Mouse (Mus musculus): ENCODE results near the gene Med15. TPM values are rescaled to one million over a fixed set of nuclear protein-coding genes. Genes with fewer than 3 reads are reported as not detected.

Gene Med15
- polyA plus RNA-seq, 1 experiment from 2014 or later: 40.4 TPM

DNA sequence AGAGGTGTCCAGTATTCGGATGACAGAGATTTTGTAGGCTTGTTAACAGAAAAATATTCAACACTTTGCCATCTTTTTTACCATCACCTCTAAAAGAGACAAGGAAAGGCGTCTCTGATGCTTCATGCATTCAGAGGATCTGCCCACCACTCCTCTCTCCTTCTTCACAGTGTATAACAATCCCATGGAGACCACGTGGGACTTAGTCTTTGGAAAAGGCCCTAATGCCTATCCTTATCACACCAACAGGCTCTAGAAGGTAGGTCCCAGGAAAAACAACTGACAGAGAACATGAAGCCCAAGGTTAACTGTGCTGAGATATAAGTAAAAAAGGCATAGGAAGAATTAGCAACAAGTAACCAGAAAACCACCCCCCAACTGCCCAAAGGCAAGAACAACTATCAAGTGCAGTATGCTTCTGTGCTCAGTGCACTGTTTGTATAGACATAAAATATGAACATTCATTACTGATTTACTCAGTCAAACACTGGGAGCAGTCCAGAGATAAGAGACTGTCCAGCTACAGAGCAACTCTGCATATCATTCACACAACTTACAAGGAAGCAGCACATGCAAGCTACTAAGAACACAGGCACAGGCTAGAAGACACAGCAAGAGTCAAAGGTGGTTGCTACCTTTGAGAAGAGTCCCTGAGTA, 32.2 kb downstream of the Med15 start:
- peaks cover 3% of the 10 kb centered on the region for H3K36me3 ChIP-seq (ENCODE audit: control insufficient read depth, insufficient read depth, low read length)
- H3K4me1 ChIP-seq (ENCODE audit: control insufficient read depth, insufficient read depth, low read length): no peaks in the 10 kb centered on the region
- no peak overlapping the region for H3K27ac ChIP-seq (ENCODE audit: low read depth, low read length)
- H3K4me3 ChIP-seq (ENCODE audit: low read depth, low read length): no peak overlapping the region
- H3K9me3 ChIP-seq (ENCODE audit: control insufficient read depth, low read length): no peaks in the 10 kb centered on the region
- H3K27me3 ChIP-seq (ENCODE audit: control insufficient read depth, insufficient read depth, low read length): no peaks in the 10 kb centered on the region
- ATAC-seq (ENCODE audit: insufficient read depth, low FRiP score, low TSS enrichment) (no peak), DNase-seq (ENCODE audit: low spot score) (no peak)
- no peak overlapping the region for H3K4me2 ChIP-seq (ENCODE audit: low read depth)
- WGBS: 88% methylated on average over 3 of the region's 3 CpGs
- H3K9ac ChIP-seq (ENCODE audit: low read length): no peak overlapping the region

DNA sequence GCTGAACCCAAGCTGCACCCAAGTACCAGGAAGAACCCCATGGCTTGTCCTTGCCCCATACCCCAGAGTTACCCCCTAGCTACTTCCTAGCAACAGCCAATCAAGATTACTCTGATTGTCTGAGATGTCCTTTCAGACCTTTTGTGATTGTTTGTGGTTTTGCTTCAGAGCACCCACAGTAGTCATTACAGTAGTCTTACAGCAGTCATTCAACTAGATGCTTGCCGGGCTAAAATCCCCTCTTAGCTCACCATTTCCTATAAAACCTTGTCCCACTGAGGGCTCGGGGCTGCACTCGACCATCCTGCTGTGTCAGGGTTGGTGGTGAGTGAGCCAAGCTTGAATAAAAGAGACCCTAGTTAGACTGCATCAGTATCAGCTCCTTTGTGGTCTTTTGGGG, 37.8 kb downstream of the Med15 start:
- Histone ChIP-seq H3K9me3 (ENCODE audit: control insufficient read depth, low read length) (no peaks in the 10 kb centered on the region), H3K4me1 (ENCODE audit: control insufficient read depth, insufficient read depth, low read length) (no peaks in the 10 kb centered on the region), H3K27ac (ENCODE audit: low read depth, low read length) (no peak overlapping the region), H3K36me3 (ENCODE audit: control insufficient read depth, insufficient read depth, low read length) (peaks cover 6% of the 10 kb centered on the region), H3K9ac (ENCODE audit: low read length) (no peak overlapping the region), H3K4me3 (ENCODE audit: low read depth, low read length) (no peak overlapping the region), H3K27me3 (ENCODE audit: control insufficient read depth, insufficient read depth, low read length) (no peaks in the 10 kb centered on the region), H3K4me2 (ENCODE audit: low read depth) (no peak overlapping the region)
- ATAC-seq (ENCODE audit: insufficient read depth, low FRiP score, low TSS enrichment): no peak
- 91% methylated on average over 3 of the region's 3 CpGs for WGBS
- DNase-seq (ENCODE audit: low spot score): no peak

DNA sequence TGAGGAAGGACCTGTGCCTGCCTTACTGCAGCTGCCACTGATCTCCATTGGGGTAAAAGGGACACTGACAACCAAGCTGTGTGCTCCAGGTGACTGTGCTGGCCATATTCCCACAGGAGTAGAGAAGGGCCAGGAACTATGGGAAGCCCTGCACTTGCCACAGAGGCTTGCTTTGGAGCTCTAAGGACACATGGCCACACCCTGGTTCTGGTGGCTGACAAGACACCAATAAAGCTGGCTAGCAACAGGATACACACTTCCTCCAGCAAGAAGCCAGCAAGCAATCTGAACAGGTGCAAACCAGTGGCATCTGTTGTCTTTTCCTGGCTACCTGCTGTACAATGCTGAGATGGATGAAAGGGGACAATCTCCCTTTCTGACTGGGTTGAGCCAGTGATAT, 62.8 kb downstream of the Med15 start:
- Histone ChIP-seq H3K4me1 (ENCODE audit: control insufficient read depth, insufficient read depth, low read length) (no peaks in the 10 kb centered on the region), H3K4me2 (ENCODE audit: low read depth) (no peak overlapping the region), H3K27me3 (ENCODE audit: control insufficient read depth, insufficient read depth, low read length) (no peaks in the 10 kb centered on the region), H3K4me3 (ENCODE audit: low read depth, low read length) (no peak overlapping the region), H3K27ac (ENCODE audit: low read depth, low read length) (no peak overlapping the region), H3K36me3 (ENCODE audit: control insufficient read depth, insufficient read depth, low read length) (peaks cover 11% of the 10 kb centered on the region), H3K9ac (ENCODE audit: low read length) (no peak overlapping the region), H3K9me3 (ENCODE audit: control insufficient read depth, low read length) (no peaks in the 10 kb centered on the region)
- DNase-seq (ENCODE audit: low spot score) (no peak), ATAC-seq (ENCODE audit: insufficient read depth, low FRiP score, low TSS enrichment) (no peak)

DNA sequence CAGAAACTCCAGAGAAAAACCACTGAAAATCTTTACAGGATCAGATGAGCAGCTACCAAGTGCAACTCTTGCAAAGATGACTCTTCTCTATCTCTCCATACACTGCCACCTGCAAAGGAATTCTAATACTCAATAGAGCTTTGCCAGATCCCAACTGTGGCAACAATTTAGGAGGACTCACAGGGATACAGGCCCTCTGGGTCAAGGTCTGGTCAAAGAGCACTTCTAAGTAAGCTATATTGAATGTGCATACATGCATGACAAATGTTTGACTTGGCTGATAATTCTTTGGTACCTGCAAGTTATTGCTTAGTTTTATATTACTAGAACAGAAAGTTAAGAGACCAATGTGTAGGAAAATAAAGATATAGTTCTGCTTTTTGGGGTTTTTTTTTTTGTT, 67.1 kb downstream of the Med15 start:
- Histone ChIP-seq H3K36me3 (ENCODE audit: control insufficient read depth, insufficient read depth, low read length) (peaks cover 9% of the 10 kb centered on the region), H3K4me2 (ENCODE audit: low read depth) (no peak overlapping the region), H3K9me3 (ENCODE audit: control insufficient read depth, low read length) (no peaks in the 10 kb centered on the region), H3K4me3 (ENCODE audit: low read depth, low read length) (no peak overlapping the region), H3K9ac (ENCODE audit: low read length) (no peak overlapping the region), H3K4me1 (ENCODE audit: control insufficient read depth, insufficient read depth, low read length) (no peaks in the 10 kb centered on the region), H3K27me3 (ENCODE audit: control insufficient read depth, insufficient read depth, low read length) (no peaks in the 10 kb centered on the region), H3K27ac (ENCODE audit: low read depth, low read length) (no peak overlapping the region)
- DNase-seq (ENCODE audit: low spot score): no peak
- no peak for ATAC-seq (ENCODE audit: insufficient read depth, low FRiP score, low TSS enrichment)

DNA sequence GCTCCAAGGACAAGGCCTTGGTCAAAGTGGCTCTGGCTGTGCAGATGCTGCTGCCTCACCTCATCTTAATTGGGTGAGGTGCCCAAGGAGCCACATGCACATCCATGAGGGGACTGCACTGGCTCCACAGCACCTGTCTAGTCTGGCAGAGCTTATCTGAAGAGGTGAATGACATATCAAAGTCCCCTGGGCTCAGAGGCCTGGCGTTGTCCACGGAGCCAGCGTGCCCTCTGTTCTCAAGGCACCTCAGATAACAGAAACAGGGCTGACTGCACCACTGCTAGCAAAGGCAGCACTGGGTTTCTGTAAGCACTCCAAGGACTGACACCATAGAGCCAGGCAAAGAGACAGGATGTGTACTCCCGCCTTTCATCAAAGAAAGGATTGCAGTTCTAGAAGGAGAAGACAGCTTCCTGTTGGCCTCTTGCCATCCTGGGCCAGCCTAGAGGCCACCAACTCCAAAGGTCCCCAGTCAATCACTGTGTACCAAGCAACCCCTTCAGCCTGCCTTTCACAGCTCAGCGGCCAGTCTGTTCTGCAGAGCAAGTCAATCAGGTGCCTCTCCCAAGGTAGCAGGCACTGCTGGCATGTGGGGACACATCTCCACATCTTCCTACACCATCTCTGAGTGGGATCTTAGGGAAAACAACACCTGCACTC, 76.3 kb downstream of the Med15 start:
- H3K9me3 ChIP-seq (ENCODE audit: control insufficient read depth, low read length): no peaks in the 10 kb centered on the region
- H3K4me3 ChIP-seq (ENCODE audit: low read depth, low read length): no peak overlapping the region
- H3K27ac ChIP-seq (ENCODE audit: low read depth, low read length): no peak overlapping the region
- no peak overlapping the region for H3K9ac ChIP-seq (ENCODE audit: low read length)
- no peaks in the 10 kb centered on the region for H3K4me1 ChIP-seq (ENCODE audit: control insufficient read depth, insufficient read depth, low read length)
- no peaks in the 10 kb centered on the region for H3K27me3 ChIP-seq (ENCODE audit: control insufficient read depth, insufficient read depth, low read length)
- WGBS: 92% methylated on average over 5 of the region's 5 CpGs
- ATAC-seq (ENCODE audit: insufficient read depth, low FRiP score, low TSS enrichment): no peak
- H3K36me3 ChIP-seq (ENCODE audit: control insufficient read depth, insufficient read depth, low read length): peaks cover 25% of the 10 kb centered on the region
- no peak for DNase-seq (ENCODE audit: low spot score)
- H3K4me2 ChIP-seq (ENCODE audit: low read depth): no peak overlapping the region

DNA sequence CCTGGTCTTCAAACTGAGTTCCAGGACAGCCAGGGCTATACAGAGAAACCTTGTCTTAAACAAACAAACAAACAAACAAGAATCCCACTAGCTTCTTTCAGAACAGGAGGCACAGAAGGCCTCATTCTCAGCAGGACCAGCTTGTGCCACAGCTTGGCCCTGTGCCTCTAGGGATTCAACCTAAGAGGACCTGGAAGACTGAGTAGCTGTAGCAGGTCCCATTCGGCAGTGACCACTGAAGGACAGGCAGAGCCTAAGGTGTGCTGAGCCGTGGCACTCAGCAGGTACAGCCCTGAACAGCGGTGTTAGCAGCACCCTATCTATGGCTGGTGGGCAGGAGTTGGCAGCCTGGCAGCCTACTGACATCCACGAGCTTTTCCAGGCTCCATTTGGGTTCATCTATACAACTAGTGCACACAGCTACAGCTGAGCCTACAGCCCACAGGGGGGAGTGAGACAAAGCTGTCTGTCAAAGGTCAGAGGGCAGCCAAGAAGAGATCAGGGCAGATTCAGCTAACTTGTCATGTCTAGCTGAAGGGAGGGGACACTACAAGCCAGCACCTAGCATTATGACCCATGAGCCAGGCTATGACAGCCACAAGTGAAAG, 78.4 kb downstream of the Med15 start:
- 89% methylated on average over 4 of the region's 4 CpGs for WGBS
- DNase-seq (ENCODE audit: low spot score): no peak

DNA sequence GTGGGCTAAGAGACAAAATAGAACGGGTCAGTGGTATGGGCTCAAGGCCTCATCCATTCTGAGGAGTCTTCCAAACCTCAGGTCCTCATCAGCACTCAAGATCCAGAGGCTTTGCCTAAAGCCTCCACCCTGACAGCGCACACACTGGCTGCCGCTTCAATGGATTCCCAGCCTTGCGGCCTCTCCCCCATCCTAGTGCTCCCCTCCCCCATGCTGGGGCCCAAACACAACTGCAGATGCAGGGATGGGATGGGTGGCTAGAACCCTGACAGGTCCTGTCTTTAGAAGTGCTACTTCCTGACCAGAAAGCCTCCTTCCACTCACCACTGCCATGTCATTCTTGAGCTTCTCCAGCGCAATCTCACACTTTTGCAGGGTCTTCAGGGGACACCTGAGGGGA, 79.1 kb downstream of the Med15 start:
- H3K9me3 ChIP-seq (ENCODE audit: control insufficient read depth, low read length): no peaks in the 10 kb centered on the region
- WGBS: 92% methylated on average over 5 of the region's 5 CpGs
- H3K4me3 ChIP-seq (ENCODE audit: low read depth, low read length): no peak overlapping the region
- ATAC-seq (ENCODE audit: insufficient read depth, low FRiP score, low TSS enrichment): no peak
- no peaks in the 10 kb centered on the region for H3K4me1 ChIP-seq (ENCODE audit: control insufficient read depth, insufficient read depth, low read length)
- H3K36me3 ChIP-seq (ENCODE audit: control insufficient read depth, insufficient read depth, low read length): peaks cover 24% of the 10 kb centered on the region
- no peak overlapping the region for H3K27ac ChIP-seq (ENCODE audit: low read depth, low read length)
- DNase-seq (ENCODE audit: low spot score): no peak
- H3K9ac ChIP-seq (ENCODE audit: low read length): no peak overlapping the region
- no peaks in the 10 kb centered on the region for H3K27me3 ChIP-seq (ENCODE audit: control insufficient read depth, insufficient read depth, low read length)
- no peak overlapping the region for H3K4me2 ChIP-seq (ENCODE audit: low read depth)

More for the DNA sequence above, 78.4 kb downstream of the Med15 start:
- peaks cover 24% of the 10 kb centered on the region for H3K36me3 ChIP-seq (ENCODE audit: control insufficient read depth, insufficient read depth, low read length)
- no peak overlapping the region for H3K9ac ChIP-seq (ENCODE audit: low read length)
- no peak overlapping the region for H3K27ac ChIP-seq (ENCODE audit: low read depth, low read length)
- no peaks in the 10 kb centered on the region for H3K9me3 ChIP-seq (ENCODE audit: control insufficient read depth, low read length)
- no peaks in the 10 kb centered on the region for H3K4me1 ChIP-seq (ENCODE audit: control insufficient read depth, insufficient read depth, low read length)
- ATAC-seq (ENCODE audit: insufficient read depth, low FRiP score, low TSS enrichment): no peak
- no peak overlapping the region for H3K4me3 ChIP-seq (ENCODE audit: low read depth, low read length)
- no peaks in the 10 kb centered on the region for H3K27me3 ChIP-seq (ENCODE audit: control insufficient read depth, insufficient read depth, low read length)
- no peak overlapping the region for H3K4me2 ChIP-seq (ENCODE audit: low read depth)

DNA sequence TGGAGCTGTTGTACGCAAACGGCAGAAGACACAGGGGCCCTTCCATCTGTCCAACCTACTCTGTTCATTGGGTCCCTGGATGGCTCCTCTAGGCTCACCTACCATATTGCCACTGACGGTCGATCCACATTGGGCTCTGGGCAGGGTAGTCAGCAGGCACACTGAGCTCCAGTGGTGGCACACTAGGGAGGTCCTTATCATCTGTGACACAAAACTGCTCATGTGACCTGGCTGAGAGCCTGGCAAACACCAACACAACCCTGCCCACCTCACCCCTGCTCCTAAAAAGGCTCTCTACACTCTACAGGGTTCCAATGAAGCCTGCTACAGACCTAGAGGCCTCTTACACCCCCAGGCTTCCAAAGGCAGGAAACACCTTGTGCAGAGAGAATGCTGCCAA, 80.1 kb downstream of the Med15 start:
- Histone ChIP-seq H3K27ac (ENCODE audit: low read depth, low read length) (no peak overlapping the region), H3K9ac (ENCODE audit: low read length) (no peak overlapping the region), H3K4me3 (ENCODE audit: low read depth, low read length) (no peak overlapping the region), H3K27me3 (ENCODE audit: control insufficient read depth, insufficient read depth, low read length) (no peaks in the 10 kb centered on the region), H3K9me3 (ENCODE audit: control insufficient read depth, low read length) (no peaks in the 10 kb centered on the region), H3K4me2 (ENCODE audit: low read depth) (no peak overlapping the region), H3K4me1 (ENCODE audit: control insufficient read depth, insufficient read depth, low read length) (no peaks in the 10 kb centered on the region), H3K36me3 (ENCODE audit: control insufficient read depth, insufficient read depth, low read length) (peaks cover 22% of the 10 kb centered on the region)
- DNase-seq (ENCODE audit: low spot score) (no peak), ATAC-seq (ENCODE audit: insufficient read depth, low FRiP score, low TSS enrichment) (no peak)
- WGBS: 94% methylated on average over 4 of the region's 4 CpGs

DNA sequence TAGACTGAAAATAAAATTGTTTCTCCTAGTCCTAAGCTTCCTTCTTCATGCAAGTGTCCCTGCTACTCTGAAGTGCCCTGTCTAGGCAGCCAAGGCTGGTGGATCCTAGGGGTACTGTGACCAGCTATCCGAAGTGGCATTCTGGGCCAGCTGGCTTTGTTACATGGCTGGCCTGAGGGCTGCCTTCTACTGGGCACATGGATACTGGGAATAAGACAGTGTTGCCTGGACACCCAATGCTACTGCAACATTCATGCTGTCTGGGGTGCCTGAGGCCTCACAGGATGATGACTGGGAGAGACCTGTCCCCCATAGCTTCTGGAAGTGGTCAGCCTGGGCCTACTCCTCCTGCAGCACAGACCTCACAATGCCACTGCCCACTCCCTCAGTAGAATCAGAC, 82.0 kb downstream of the Med15 start:
- 100% methylated on average over 1 of the region's 1 CpGs for WGBS
- H3K9ac ChIP-seq (ENCODE audit: low read length): no peak overlapping the region
- peaks cover 19% of the 10 kb centered on the region for H3K36me3 ChIP-seq (ENCODE audit: control insufficient read depth, insufficient read depth, low read length)
- no peaks in the 10 kb centered on the region for H3K27me3 ChIP-seq (ENCODE audit: control insufficient read depth, insufficient read depth, low read length)
- ATAC-seq (ENCODE audit: insufficient read depth, low FRiP score, low TSS enrichment) (no peak), DNase-seq (ENCODE audit: low spot score) (no peak)
- no peaks in the 10 kb centered on the region for H3K4me1 ChIP-seq (ENCODE audit: control insufficient read depth, insufficient read depth, low read length)
- H3K4me3 ChIP-seq (ENCODE audit: low read depth, low read length): no peak overlapping the region
- no peaks in the 10 kb centered on the region for H3K9me3 ChIP-seq (ENCODE audit: control insufficient read depth, low read length)
- no peak overlapping the region for H3K27ac ChIP-seq (ENCODE audit: low read depth, low read length)
- H3K4me2 ChIP-seq (ENCODE audit: low read depth): no peak overlapping the region

Data from neural tube, embryonic 11.5 days (tissue).